Mouse (Mus musculus) layer of hippocampus, adult 8-10 months (tissue): ENCODE results near the gene Gm5269. TPM values are rescaled to one million over a fixed set of nuclear protein-coding genes. Genes with fewer than 3 reads are reported as not detected.
A peak's percentile ranks its signal among the peaks of the same experiment; 100 is the strongest.

ENCODE experiments used
- DNase-seq, 2 experiments: peaks; one replicate each; pipeline ENCODE4 v3.0.0; 2022; ENCODE audit warnings: low spot score in 2 of 2
- total RNA-seq, 4 experiments: library from RNA; stranded (reverse); gene quantifications; 2 replicates each; pipeline ENCODE4 v1.2.4; 2022

Gene Gm5269
- total RNA-seq, result not detected

- DNase-seq, result no peak
Measured at GRCm38 (mm10) chr1:45890173-45890572, at the start of gene Gm5269. Gene Gm5269, minus strand, starts transcription at chr1:45890273.

DNA sequence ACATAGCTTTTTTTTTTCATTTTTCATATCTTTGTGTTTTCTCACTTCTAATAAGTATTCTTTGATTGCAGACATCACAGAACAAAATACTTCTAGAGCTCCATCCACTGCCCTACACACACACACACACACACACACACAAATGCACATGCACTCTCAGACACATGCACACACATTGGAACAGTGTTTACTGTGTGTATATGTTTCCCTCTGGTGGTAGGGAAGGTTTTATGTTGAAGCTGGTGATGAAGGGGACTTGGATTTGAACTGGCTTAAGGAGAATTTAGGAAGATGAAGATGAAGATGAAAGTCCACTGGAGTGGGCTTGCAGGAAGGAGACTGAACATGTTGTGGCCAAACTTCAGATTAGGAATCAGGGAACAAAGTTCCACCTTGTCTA is 41.1 kb upstream of the Gm5269 start:
- no peak for DNase-seq

GRCm38 (mm10) chr1:45926911-45927310 is 36.8 kb upstream of the Gm5269 start:
- DNase-seq, result no peak

DNA sequence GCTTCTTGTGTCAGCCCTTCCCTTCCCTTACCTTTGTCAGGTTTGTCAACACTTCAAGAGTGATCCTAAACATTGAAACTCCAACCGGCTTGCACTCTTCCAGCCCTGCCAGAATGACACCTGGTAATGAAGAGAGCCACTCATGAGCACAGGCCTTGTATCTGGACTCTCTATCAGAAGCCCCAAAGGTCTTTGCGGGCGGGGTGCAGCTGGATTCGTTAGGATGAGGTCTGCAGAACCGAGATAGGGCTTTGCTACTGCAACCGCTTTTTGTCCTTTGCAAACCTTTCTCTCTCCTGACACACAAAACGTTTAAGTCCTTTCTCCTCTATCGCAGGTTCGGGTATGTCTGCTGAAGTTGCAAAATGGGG is 36.3 kb upstream of the Gm5269 start, which contains the start of gene Slc40a1:
Gene Slc40a1, minus strand, starts transcription at position 131 of the 371 bp plus-strand sequence.
- DNase-seq, result no peak

GRCm38 (mm10) chr1:45925500-45926392 is 35.7 kb upstream of the Gm5269 start:
- DNase-seq, result peak; percentile 6 to 43

GRCm38 (mm10) chr1:45925131-45925499 is 35.0 kb upstream of the Gm5269 start:
- DNase-seq, result peak in 1 of 2 experiments; percentile 3

- no peak for DNase-seq
Measured at GRCm38 (mm10) chr1:45924516-45924915, 34.4 kb upstream of the Gm5269 start.

DNA sequence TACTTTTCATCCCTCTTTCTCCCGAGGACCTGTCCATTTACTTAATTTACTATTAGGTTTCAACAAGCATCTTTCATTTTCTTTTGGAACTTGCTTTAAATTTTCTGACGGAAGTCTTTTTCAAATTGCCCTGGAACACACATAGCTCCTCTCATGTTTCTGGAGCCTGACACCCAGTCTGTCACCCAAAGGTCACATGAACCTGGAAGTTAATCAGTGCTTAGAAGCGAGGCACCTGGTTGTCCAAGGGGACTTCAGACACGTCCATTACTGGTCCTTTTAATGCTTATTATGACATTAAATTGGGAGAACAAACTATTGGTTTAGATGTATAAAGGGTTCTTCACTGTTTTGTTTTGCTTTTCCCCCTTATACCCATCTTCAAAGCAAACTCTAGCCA is 33.2 kb upstream of the Gm5269 start:
- DNase-seq, result no peak

DNA sequence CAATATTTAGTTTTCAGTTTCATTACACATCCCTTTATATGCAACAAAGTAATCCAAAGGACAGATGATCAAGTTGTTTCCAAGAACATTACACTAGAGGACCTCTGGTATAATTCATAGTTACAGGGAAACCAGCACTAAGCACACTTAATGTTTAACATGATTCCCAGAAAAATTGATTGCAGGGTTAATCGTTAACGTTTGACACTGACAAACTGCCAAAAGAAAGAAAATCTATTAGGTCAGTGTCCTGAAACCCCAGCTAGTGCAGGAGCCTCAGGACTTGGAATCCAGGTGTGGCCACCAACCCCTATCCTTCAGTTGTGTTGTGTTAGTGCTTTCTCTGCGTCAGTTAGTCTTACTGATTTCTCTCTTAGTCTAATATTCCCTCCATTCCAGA is 30.6 kb upstream of the Gm5269 start:
- no peak for DNase-seq

DNA sequence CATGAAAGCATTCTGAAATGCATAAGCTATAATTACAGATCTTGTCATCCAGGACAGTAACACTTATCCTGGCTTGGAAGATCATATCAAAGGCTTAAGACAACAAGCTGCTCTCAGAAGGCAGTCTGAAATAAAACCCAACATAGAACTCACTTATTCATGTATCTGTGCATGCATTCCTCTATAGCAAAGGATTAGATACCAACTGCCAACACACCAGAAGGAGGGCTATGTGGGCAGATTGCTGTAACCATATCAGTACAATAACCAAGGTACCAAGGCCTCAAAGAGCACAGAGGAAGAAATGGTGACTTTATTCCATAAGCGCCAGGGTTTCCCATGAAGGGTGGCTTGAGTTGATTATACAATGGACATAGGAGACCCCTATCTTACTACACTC is 29.7 kb upstream of the Gm5269 start:
- DNase-seq, result no peak

DNA sequence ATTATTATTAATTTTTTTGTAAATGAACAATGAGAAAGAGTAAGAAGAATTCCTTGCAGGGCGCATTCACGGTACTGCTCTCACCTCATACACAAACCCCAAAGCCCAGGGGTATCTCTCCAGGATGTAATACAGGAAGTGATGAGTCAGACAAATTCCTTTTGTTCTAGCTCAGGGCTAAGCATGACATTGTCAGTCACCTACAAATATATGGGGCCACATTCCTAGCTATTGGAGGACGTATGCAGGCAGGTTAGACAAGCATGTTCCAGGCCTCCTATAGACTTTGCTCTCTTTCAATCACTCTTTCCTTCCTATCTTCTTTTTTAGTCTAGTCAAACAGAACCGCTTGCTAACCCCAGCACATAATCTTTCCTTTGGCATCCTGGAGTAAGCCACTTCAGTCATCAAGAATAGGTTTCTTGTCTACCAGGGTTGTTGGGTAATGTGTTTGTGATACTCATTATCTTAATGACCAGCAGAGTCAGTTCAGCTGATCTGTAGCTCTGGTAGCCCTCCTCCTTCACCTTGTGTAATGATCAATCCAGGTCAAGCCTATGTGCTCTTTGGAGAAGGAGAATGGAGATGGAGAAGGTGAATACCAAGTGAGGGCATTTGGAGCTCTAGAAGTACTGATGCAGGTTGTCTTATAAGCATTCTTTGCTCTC is 27.2 kb upstream of the Gm5269 start:
- DNase-seq, result no peak

- DNase-seq, result no peak
Measured at GRCm38 (mm10) chr1:45916174-45916573, 26.1 kb upstream of the Gm5269 start.

- DNase-seq, result no peak
Measured at GRCm38 (mm10) chr1:45914236-45914635, 24.2 kb upstream of the Gm5269 start.

DNA sequence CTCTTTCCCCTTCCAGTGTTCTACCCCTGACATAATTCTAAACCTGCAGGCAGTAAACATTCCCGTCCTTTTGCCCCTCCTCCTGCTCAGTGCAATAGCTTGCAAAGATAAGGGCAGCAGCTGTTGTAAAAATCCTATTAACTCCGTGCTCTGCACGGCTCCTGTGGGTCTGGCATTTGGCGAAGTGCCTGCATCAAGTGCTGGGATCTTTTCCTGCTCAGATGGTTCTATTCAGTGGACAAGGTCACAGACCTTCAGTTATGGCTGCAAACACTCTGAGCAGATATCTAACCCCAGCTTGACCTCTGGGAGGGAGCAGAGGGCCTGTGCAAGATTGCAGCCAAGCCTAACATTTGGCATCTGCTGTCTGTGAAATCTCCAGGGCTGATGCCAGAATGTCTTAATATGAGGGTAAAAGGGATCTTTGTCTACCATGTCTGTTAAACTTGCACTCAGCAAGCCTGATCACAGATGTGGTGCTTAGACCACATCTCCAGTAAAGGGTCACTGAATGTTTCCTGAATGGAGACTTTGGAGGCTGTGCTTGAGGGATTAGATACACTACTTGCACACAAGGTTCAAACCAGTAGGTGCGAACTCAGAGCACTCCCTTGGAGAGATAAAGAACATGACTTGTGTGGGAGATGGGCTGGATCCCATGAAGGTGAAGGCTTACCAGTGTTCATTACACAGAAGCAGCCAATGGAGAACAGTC is 15.2 kb upstream of the Gm5269 start:
- no peak for DNase-seq

DNA sequence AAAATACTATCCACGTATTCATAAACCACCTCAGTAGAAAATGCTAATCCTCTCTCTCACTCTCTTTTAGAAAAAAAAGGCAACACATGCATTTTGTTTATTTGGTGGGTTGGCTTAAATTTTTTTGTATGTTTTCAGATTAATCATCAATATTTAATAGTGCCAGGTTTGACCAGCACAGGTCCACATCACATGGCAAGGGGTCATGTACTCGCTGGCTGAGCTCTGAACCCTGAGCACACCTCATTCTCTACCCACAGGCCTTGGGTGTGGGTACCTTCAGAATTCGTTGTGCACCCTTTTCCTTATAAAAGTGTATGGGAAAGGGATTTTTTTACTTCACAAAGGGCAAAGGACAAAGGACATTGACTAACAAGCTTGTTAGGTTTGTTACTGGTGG is 14.1 kb upstream of the Gm5269 start:
- no peak for DNase-seq

GRCm38 (mm10) chr1:45898044-45898443 is 8.0 kb upstream of the Gm5269 start:
- no peak for DNase-seq

DNA sequence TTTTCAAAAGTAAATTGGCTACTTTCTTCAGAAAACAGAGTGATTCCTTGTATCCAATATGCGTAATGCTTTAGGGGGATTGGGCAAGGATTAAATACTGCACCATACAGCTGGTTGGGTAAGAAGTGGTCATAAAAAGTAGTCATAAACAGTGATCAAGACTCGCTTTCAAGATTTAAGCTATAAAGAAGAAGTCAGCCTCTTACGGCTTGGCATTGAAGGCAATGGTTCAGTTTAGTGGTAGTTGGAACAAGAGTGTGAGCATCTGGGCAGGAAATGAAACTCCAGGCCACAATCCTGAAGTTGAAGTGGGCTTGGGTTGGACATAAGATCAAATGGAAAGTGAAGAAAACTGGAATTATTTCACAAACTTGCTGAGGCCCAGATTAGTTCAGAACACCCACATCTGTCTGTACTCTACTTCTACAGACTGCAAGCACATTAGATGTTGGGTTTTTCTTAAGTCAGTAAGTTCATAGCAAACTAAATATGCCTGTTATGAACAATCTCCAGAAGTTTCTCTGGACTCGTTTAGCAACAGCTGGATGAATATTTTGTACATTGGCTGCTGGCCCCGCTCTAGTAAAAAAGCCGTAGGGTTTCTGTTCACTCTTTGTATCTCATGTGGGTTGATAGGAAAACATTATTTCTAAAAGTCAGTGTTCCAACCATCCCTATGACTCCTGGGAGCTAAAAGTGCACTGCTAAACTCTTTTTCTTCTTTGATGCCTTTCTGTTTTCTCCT is 4.3 kb upstream of the Gm5269 start:
- DNase-seq, result no peak

DNA sequence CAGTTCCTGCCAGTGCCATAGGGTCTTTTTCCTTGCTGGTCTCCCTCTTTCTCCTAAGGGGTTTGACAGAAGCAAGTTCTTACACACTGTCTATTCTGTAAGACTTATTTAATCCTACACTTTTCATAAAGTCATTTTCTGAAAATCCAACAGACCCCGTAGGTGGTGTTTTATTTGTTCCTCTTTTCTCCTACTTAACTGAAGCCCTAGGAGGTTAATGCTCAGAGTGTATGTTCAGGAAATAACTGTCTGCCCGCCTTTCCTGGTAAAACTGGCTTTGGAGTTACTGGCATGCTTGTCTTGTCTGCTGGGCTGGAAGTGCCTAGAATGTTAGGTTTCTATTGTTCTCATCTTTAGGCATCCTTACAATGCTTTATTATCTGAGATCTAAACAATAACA is 1.9 kb upstream of the Gm5269 start:
- no peak for DNase-seq

GRCm38 (mm10) chr1:45886800-45887199 is 3.3 kb downstream of the Gm5269 start:
- DNase-seq, result no peak

- DNase-seq, result no peak
Measured at GRCm38 (mm10) chr1:45883378-45883777, 6.7 kb downstream of the Gm5269 start.

- no peak for DNase-seq
Measured at GRCm38 (mm10) chr1:45882076-45882475, 8.0 kb downstream of the Gm5269 start.
